Mouse (Mus musculus) splenic B cell, adult 2 months (primary cell): Measurements from ENCODE around the gene Wfikkn2.

Experiments used
- DNase-seq: peaks from one replicate; pipeline ENCODE4 v3.0.0-alpha.2; 2011; ENCODE audit warnings: low read depth, low spot score
- H3K27me3 ChIP-seq: 2 replicates; pipeline ENCODE4 v1.6.1; 2012; ENCODE audit warnings: mild to moderate bottlenecking, low read length, moderate library complexity, mixed read lengths; ENCODE audit not compliant: control insufficient read depth, poor library complexity, insufficient read depth, severe bottlenecking
- H3K36me3 ChIP-seq: 2 replicates; pipeline ENCODE4 v1.6.1; 2012; ENCODE audit warnings: mild to moderate bottlenecking, low read length, moderate library complexity, mixed read lengths; ENCODE audit not compliant: control insufficient read depth, poor library complexity, insufficient read depth, severe bottlenecking

The Wfikkn2 gene

GRCm38 (mm10) chr11:94216247-94216646 is 29.6 kb downstream of the Wfikkn2 start:
- no peak for DNase-seq
- Histone ChIP-seq H3K36me3 (peaks cover 5% of the 10 kb centered on the region; the same call in 1 of the 2 replicates), H3K27me3 (no peaks in the 10 kb centered on the region)

- H3K36me3 ChIP-seq: peaks cover 5% of the 10 kb centered on the region; the same call in 1 of the 2 replicates
- no peaks in the 10 kb centered on the region for H3K27me3 ChIP-seq
- DNase-seq: no peak
Observed at GRCm38 (mm10) chr11:94215581-94215980, 30.2 kb downstream of the Wfikkn2 start.

GRCm38 (mm10) chr11:94213735-94214594 is 31.8 kb downstream of the Wfikkn2 start:
- DNase-seq: no peak
- Histone ChIP-seq H3K27me3 (no peaks in the 10 kb centered on the region), H3K36me3 (peaks cover 5% of the 10 kb centered on the region; the same call in 1 of the 2 replicates)

GRCm38 (mm10) chr11:94212997-94213396 is 32.8 kb downstream of the Wfikkn2 start:
- DNase-seq: no peak
- H3K36me3 ChIP-seq: peaks cover 5% of the 10 kb centered on the region; the same call in 1 of the 2 replicates
- no peaks in the 10 kb centered on the region for H3K27me3 ChIP-seq

GRCm38 (mm10) chr11:94212489-94212836 is 33.3 kb downstream of the Wfikkn2 start:
- Histone ChIP-seq H3K27me3 (no peaks in the 10 kb centered on the region), H3K36me3 (peaks cover 5% of the 10 kb centered on the region; the same call in 1 of the 2 replicates)
- no peak for DNase-seq

- Histone ChIP-seq H3K36me3 (peaks cover 5% of the 10 kb centered on the region; the same call in 1 of the 2 replicates), H3K27me3 (no peaks in the 10 kb centered on the region)
- peak; percentile 35 for DNase-seq
Observed at GRCm38 (mm10) chr11:94211651-94212488, 33.9 kb downstream of the Wfikkn2 start.

- peak; percentile 99 for DNase-seq
- no peaks in the 10 kb centered on the region for H3K27me3 ChIP-seq
- peaks cover 5% of the 10 kb centered on the region; the same call in 1 of the 2 replicates for H3K36me3 ChIP-seq
Observed at GRCm38 (mm10) chr11:94211124-94211603, 34.6 kb downstream of the Wfikkn2 start, which contains the start of gene Tob1. Gene Tob1, plus strand, starts transcription at chr11:94211454.

- peaks cover 5% of the 10 kb centered on the region; the same call in 1 of the 2 replicates for H3K36me3 ChIP-seq
- DNase-seq: peak; percentile 95
- no peaks in the 10 kb centered on the region for H3K27me3 ChIP-seq
Observed at GRCm38 (mm10) chr11:94210191-94211086, 35.4 kb downstream of the Wfikkn2 start.

- H3K27me3 ChIP-seq: no peaks in the 10 kb centered on the region
- peak; percentile 53 for DNase-seq
- peaks cover 5% of the 10 kb centered on the region; the same call in 1 of the 2 replicates for H3K36me3 ChIP-seq
Observed at GRCm38 (mm10) chr11:94209695-94210131, 36.1 kb downstream of the Wfikkn2 start.

- DNase-seq: no peak
- Histone ChIP-seq H3K27me3 (no peaks in the 10 kb centered on the region), H3K36me3 (peaks cover 5% of the 10 kb centered on the region; the same call in 1 of the 2 replicates)
Observed at GRCm38 (mm10) chr11:94208811-94209675, 36.8 kb downstream of the Wfikkn2 start.

- Histone ChIP-seq H3K36me3 (no peaks in the 10 kb centered on the region), H3K27me3 (no peaks in the 10 kb centered on the region)
- DNase-seq: no peak
Observed at GRCm38 (mm10) chr11:94206398-94207114, 39.2 kb downstream of the Wfikkn2 start.

GRCm38 (mm10) chr11:94203066-94203465 is 42.7 kb downstream of the Wfikkn2 start:
- Histone ChIP-seq H3K27me3 (no peaks in the 10 kb centered on the region), H3K36me3 (no peaks in the 10 kb centered on the region)
- DNase-seq: no peak

- no peaks in the 10 kb centered on the region for H3K27me3 ChIP-seq
- H3K36me3 ChIP-seq: no peaks in the 10 kb centered on the region
- DNase-seq: no peak
Observed at GRCm38 (mm10) chr11:94202106-94202505, 43.7 kb downstream of the Wfikkn2 start.
